Mouse (Mus musculus) lung, adult 18-20 months (tissue): ENCODE results near the gene Nup210.

Source experiments
- DNase-seq, 2 experiments: peaks; one replicate each; pipeline ENCODE4 v3.0.0; 2022; ENCODE audit warnings: mixed read lengths in 2 of 2

Gene Nup210

DNA sequence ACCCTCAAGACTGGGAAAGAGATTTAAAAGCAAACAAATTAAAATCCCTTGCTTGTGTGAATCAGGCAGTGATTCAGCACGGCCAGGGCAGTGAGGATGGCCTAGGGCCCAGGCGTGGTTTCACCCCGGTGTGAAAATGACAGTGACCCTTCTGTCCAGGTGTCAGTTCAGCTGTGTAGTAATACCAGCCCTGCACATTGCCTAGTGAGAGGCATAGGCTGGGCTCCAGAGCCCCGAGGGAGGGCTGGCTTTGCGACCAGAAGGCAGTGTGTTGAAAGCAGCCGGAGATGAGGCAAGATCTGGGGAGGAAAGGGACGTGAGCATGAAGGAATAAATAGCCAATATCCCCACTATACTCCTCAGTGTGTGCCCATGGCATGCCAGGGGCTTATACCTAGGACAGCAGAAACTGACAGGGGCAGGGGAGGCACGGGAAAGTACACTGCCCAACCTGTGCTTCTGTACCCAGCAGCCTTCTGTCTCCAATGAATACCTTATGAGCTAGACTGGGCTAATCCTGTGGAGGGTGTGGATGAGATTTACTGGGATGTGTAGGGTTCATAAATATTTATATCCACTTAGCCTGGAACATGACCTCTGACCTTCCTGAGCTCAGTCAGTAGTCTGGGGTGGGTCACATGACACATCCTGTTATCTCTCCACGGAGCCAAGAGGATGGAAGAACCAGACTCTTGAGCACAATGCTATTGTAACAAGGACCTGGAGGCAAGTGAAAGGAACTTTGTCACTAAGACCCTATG, 102.3 kb downstream of the Nup210 start:
- DNase-seq: peak; percentile 34 to 55

DNA sequence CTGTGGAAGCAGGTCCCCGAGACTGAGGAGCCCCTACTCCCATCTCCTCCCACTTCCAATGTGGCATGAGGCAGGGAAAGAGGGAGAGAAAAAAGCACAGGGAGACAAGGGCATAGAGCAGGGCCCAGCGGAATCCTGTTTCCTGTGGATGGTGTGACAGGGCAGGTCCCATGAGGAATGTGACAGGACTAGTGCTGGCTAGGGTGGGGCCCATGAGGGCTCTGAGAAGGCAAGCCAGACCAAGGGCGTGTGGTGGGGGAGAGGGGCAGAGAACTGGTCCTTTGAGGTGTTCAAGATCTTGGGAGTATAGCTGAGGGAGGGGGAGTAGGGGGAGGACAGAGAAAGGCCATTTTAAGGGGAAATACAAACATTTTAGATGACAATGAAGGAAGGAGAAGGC, 104.2 kb downstream of the Nup210 start:
- no peak for DNase-seq

DNA sequence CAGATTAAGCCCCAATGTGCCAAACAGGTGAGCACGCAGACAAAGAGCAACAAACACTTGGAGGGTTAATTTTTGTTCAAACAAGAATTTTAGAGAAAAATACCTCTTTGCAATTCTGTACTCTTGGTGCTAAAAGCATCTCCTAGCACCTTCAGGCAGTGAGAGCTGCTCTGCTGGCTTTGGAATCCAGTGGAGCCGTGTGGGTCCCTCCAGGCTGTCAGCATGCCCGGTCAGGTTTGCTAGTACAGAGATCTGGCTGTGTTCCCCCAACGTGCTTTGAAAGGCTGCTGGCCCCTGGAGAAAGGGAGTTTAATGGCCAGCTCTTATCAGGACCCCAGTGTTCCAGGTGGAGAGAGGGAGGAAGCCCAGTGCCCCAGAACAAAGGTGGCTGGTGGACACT, 105.1 kb downstream of the Nup210 start:
- DNase-seq: no peak

DNA sequence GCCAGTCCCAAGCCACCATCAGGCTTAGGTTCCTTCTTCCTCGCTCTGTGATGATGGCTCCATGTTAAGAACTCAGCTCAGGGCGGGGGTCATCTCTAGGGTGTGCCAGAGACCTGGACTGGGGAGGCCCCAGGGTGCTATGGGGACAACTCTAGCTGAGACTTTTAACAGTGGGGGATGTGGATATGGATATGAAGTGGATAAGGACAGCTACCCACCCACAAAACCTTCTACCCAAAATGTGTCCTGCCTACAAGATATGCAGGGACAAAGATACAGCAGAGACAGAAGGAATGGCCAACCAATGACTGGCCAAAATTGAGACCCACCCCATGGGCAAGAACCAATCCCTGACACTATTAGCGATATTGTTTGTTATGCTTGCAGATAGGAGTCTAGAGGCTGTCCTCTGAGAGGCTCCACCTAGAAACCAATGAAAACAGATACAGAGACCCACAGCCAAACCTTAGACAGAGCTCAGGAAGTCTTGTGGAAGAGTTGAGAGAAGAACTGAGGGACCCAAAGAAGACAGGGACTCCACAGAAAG, 108.3 kb downstream of the Nup210 start:
- no peak for DNase-seq

DNA sequence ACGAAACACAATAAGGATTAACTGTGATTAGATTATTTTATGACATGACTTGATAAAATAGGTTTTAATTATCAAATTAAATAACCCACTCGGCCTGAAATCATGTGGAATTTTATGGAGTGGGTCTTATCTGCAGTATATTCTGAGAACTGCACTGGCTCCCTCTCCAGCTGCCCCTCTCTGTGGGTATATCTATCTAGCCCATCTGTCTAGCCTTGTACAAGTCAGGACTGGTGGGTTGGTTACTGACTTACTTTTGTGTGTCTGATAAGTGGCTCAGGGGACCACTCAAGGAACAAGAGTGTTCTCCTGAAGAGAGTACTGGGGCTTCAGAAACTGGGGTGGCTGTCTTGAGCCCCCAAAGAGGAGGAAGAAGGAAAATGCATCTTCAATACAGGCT, 109.4 kb downstream of the Nup210 start:
- DNase-seq: no peak

DNA sequence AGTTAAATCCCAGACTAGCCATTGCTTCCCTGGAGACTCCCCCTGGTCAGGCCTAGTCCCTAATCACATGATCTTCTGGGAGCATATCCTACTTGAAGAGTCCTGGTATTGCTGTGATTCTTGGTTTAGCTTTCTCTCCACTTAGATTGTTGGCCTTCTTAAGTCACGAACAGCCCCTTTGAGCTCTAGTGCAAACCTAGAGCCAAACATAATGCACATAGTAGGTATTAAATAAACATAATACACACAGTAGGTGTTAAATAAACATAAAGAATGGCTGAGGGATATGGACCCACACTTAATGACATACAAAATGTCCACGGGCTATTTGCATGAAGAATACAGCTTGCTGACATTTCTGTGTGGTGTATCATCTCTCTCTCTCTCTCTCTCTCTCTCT, 112.5 kb downstream of the Nup210 start:
- no peak for DNase-seq

DNA sequence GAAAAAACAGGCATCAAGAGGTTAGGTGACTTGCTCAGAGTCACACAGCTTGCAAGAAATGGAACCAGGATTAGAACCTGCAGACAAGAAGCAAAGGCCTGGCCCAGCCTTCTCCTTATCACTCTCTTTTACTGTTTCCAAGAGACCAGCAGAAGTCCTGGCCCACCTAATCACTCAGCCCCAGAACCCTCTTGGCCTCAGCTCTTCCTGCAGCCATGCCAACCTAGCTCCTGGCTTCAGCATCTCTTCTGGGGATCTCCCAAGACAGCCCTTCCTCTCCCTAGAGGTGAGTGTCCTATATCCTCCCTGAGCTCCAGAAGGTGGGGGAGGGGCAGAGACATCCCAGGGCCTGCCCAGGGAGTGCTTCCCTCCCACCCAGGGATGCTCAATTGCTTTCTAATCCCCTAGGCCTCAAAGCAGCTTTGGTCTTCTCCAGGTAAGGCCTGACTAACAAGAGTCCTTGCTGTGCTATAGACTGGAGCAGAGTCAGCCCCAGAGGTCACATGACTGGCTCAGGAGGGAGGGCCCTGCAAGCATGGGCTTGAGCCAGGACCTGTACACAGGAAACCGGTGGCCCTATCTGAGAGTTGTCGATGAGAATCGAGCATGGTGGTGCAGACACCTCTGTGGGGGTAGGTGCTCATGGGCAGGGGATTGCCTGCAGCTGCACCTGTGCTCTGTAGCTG, 113.2 kb downstream of the Nup210 start:
- DNase-seq: no peak

DNA sequence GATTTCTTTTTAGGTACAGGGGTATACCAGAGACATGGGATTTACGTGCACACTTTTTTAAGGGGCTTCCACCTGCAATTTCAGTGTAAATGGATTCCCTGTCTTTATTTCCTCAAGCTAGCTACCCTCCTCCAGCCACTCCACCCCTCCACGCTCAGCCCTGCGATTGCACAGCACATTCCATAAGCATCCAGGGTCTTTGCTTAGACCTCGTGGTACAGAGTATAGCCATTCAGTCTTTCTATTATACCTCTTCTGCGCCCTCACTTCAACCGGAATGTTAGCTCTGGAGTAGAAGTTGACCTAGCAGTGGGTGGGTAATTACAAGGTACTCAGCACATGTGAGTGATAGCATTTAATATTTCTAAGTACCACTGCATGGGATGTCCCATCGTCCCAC, 115.1 kb downstream of the Nup210 start:
- no peak for DNase-seq

DNA sequence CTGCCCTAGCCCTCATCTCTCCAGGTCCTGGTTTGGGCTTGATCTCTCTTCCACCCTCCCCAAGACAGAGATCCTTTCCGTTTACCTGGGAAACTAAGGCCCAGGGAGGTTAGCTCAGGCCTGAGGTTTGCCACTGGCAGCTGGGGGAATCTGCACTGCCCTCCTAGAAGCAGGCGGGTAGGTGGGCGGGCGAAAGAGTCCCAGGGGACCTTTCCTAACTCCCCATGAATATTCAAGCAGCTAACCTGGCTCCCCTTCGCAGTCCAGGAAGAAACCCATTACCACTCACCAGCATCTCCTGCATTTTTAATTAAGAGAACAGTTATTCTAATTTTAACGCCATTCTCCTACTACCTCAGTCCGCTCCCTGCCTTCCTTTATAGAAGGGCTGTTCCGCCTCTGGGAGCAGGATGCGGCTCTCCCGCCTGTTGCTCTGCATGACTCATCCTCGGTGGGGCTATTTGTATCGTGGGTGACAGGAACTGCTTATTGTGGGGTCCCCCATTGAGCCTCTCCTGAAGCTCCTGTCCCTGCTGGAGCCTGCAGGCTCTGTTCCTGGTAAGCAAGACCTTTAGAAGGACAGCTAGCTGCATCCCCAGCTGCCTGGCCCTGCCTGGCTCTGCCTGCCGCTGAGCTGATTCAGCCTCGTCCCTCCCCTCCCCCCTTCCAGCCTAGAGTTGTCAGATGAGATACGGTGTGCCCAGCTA, 115.7 kb downstream of the Nup210 start:
- DNase-seq: no peak

DNA sequence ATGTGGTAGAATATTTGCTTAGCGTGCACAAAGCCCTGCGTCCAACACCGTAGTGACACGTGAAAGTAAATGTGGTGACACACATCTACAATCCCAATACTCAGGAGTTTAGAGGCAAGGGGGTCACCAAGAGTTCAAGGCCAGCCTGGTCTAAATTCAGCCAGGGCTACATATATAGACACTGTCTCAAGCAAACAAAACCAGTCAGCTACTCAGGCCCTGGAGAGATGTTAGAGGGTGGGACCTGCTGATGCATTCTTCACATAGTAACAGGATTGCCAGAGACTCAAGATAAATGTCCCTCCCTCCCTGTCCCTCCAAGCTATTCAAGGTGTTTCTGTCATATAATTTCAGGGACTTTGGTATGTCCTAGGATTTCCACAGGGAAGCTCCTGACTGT, 117.5 kb downstream of the Nup210 start:
- DNase-seq: no peak

DNA sequence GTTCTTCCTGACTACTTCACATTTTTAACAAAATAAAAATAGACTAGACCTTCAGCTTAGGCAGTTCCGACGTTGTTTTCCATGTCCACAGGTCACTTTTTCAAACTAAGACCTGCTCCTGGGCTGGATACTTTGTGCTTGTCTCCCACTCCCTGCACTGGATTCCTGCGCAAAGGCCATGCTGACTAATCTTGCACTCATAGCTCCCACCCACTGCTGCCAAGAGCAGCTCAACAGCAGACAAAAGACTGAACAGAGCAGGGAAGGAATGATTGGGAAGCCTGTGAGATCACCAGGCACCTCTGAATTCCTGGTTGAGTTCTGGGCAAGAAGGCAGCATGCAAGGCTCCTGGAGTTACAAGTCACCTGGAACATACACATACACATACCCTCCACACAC, 119.6 kb downstream of the Nup210 start:
- DNase-seq: no peak

DNA sequence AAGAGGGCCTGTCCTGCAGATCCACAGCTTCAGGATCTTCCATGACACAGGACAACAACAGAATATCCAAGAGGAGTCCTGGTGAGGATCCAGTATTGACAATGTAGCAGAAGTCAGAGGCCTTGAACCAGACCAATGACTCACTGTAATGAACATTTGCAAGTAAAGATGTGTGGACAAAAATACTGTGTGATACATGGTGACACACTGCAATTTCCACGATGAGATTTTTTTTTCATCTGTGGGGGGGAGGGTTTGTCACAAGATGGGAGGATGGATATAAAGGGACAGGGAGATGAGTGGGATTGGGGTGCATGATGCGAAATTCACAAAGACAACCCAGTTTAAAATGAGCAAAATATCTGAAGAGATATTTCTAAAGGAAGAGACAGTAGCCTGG, 120.4 kb downstream of the Nup210 start:
- DNase-seq: no peak

DNA sequence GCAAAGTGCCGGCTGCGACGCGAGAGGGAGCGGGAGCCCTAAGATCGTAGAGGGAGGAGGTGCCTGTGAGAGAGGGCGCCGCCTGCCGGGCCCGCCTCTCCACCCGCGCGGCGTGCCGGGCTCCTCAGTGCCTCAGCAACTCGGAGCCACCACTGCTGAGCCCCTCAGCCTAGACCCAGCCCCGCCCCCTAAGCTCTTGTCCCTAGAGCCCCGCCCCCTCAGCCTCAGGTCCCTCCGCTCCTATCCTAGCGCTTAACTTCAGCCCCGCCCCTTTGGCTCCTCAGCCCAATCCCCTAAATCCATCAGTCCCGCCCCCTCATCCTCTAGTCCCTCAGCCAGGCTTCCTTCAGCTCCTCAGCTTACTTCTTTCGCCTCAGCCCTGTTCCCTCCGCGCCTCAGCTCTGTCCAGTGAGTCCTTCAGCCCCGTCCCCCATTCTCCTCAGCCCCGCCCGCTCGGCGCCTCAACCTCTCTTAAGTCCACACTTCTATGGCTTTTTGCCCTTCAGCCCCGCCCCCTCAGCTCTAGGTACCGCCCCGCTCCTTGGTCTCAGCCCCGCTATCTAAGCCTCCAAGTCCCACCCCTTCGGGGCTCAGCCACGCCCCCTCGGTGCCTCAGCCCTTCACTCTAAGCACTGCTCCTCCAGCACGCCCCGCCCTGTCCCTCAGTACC, 127.8 kb downstream of the Nup210 start, which contains the start of gene Iqsec1:
Gene Iqsec1 (minus strand): TSS at position 38 of the 670 bp plus-strand sequence.
- peak; percentile 93 to 95 for DNase-seq

DNA sequence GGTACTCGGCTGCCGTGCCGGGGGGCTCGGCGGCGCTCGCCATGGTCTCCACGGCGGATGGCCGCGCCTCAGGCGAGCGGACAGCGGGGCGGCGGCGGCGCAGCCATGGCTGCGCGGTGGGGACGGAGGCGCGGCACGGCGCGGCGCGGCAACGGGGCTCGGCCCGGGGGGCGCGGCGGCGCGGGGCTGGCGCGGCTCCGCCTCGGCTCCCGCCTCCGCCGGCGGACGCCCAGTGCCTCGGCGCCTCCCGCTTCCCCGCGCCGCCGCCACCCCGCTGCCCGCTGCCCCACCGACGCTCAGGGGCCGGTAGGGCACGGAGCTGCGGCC, 128.4 kb downstream of the Nup210 start:
- no peak for DNase-seq

DNA sequence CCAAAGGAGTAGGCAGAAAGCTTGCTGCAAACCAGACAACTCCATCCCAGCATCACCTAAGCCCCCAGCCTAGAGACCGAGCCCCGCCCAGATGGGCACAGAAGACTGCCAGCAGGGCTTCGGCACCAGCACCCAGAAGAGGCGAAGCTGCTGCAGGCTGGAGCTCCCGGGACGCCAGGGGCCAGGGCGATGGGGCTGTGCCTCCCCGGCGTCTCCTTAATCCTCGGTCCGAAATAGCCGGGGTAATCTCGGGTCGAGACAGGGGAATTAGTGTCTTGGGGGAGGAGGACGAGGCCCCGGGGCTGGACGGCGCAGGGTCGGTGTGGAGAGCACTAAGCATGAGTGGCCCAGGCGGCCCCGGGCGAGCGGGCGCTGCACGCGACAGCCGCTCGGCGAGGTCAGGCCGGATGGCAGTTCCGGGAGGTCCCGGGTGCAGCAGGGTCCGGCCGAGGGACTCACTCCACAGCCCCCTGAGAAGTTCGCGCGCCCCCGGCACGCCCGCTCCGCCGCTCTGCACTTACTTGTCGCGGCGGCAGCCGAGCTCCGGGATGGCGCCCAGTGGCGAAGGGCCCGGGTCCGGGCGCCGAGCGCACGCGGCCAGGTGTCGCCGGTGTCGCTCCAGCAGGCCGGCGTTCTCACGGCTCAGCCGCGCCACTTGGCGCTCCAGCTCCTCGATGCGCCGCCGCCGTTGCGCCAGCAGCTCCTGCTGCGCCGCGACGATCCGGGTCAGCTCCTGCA, 128.9 kb downstream of the Nup210 start:
- DNase-seq: peak; percentile 5 to 21

DNA sequence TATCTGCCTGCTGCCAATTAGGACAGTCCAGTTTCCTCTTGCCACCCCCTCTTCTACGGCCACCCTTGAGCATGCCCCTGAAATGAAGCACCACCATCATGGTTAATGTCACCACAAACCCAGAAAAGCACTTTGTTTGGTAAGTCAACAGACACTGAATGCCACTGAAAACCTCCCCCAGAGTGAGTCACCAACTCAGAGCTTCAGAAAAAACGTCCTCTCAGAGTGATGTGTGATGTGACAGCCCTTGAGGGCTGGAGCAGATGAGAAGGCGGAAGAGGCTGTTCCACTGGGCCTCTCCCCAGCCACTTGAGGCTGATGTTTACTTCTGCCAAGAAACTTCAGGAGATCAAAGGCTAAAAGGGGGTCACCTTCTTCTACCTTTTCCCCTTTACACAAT, 132.5 kb downstream of the Nup210 start:
- DNase-seq: peak; percentile 14 to 70

DNA sequence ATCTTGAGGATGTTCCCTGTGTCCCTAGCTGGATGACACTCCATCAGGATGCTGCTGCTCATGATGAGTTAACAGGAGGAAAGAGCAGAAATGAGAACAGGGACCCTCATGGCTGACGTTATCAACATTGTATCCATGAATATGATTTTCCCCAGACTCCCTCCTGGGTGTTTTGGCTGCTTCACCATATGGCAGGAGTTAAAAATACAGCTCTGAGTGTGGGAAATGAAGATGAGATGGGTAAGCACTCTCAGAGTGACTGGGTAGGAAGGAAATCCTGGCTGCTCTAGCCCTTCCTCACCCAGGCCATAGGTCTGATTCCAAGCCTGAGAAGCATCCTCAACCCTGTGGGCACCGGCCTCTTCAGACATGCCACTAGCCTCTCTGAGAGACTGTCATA, 142.3 kb downstream of the Nup210 start:
- no peak for DNase-seq

DNA sequence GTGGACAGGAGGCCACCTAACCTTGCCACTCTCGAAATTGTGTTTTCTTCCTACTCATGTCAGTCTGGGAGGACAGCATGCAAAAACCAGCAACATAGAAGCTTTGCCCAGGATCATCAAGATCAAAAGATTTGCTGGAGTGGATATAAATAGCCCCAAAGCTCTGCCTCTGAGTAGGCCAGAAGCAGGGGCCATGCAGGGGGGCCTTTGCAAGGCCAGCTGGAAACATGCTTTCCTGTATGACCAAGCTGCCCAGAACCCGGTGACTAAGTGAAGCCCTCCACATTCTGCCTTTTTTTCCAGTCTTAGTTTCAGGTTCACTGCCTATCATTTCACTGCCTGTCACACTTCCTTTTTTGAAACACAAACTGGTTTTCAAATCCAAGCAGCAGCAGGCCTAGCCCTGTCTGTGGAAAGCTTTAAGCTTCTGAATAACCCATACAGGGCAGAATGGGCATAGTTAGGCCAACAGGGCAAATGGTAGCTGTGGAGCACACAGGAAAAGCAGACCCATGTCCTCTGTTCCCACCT, 147.2 kb downstream of the Nup210 start:
- DNase-seq: no peak
